ENCODE assay signal across 9 mouse cellular contexts in genomic region chr10:110455063-110455837, GRCm38 (mm10). TPM values are rescaled to one million over a fixed set of nuclear protein-coding genes. Genes with fewer than 3 reads are reported as not detected.
DNase-seq lines count a peak whose midpoint lies in the region; ATAC-seq and TF ChIP-seq lines count a peak whose summit lies in the region.
"Had no signal": no experiment of that assay in that cellular context is flagged by ENCODE, and none has a peak within 500 bp of the region (broad histone marks: within the 10 kb centered on the region; RNA-seq: fewer than 3 reads in every experiment).

No protein-coding gene starts in this region.

- TF ChIP-seq CTCF in kidney, adult 2 months (conservative IDR thresholded peaks at IDR 0.05; ENCODE audit: insufficient read depth, insufficient read length, low read depth, low read length) = no peak

- no peak for DNase-seq in kidney, adult 2 months
- no peak for DNase-seq in kidney, postnatal 14 days
- DNase-seq in cerebellum, postnatal 25 days = peak; percentile 74 to 79
- peak; percentile 53 to 54 for DNase-seq in layer of hippocampus, postnatal 36 days
- DNase-seq in mesoderm, embryonic 11.5 days (ENCODE audit: low read depth, low spot score) = peak; percentile 22
- no peak for DNase-seq in adipocyte (ENCODE audit: low spot score)

- H3K9ac ChIP-seq in stomach, embryonic 15.5 days = peak overlapping the region; percentile 27; the same call in 1 of the 2 replicates

- H3K9me3 ChIP-seq in stomach, embryonic 15.5 days = no peaks in the 10 kb centered on the region

- H3K27ac ChIP-seq in kidney, adult 2 months (ENCODE audit: insufficient read depth, low read depth, low read length) = no peak overlapping the region
- H3K27ac ChIP-seq in stomach, embryonic 15.5 days = no peak overlapping the region

- TF ChIP-seq POLR2A in kidney, adult 2 months (IDR thresholded peaks at IDR 0.05; ENCODE audit: low read depth, low read length) = no peak

- peak overlapping the region; percentile 57 for H3K4me3 ChIP-seq in kidney, adult 2 months (ENCODE audit: insufficient read depth, low read depth, low read length)
- peak overlapping the region; percentile 56 for H3K4me3 ChIP-seq in stomach, embryonic 15.5 days (replicated peaks)

- H3K36me3 ChIP-seq in kidney, adult 2 months (ENCODE audit: control insufficient read depth, insufficient read depth, low read length) = no peaks in the 10 kb centered on the region
- no peaks in the 10 kb centered on the region for H3K36me3 ChIP-seq in stomach, embryonic 15.5 days

- ATAC-seq in granulocyte monocyte progenitor cell, adult 5-6 weeks (replicated peaks; ENCODE audit: poor library complexity, severe bottlenecking) = peak; percentile 41; the same call in 1 of the 2 replicates
- ATAC-seq in stomach, embryonic 15.5 days (ENCODE audit: insufficient read depth, low FRiP score, low read depth) = no peak

- WGBS in kidney, adult 2 months = 3% methylated on average over 45 of the region's 45 CpGs
- under 1% methylated on average over 43 of the region's 45 CpGs for WGBS in stomach, embryonic 15.5 days

- 0 out of 2 replicates have a peak, but pooled peaks cover 2% of the 10 kb centered on the region for H3K27me3 ChIP-seq in kidney, adult 2 months (replicated peaks; ENCODE audit: control insufficient read depth, insufficient read depth, low read length)
- 0 out of 2 replicates have a peak, but pooled peaks cover 5% of the 10 kb centered on the region for H3K27me3 ChIP-seq in stomach, embryonic 15.5 days (replicated peaks)

- H3K4me2 ChIP-seq in stomach, embryonic 15.5 days = peak overlapping the region; percentile 92

- no peaks in the 10 kb centered on the region for H3K4me1 ChIP-seq in kidney, adult 2 months (ENCODE audit: control insufficient read depth, insufficient read depth, low read length)
- H3K4me1 ChIP-seq in stomach, embryonic 15.5 days = no peaks in the 10 kb centered on the region; the same call in 1 of the 2 replicates

RNA-seq across cellular contexts. Expression of gene Nav3, which starts 0.8 kb away (rescaled TPM):
- 1.8 and 2.8 TPM in 2 replicates for polyA plus RNA-seq in kidney, adult 2 months (2012; rRNA removed)
- total RNA-seq in granulocyte monocyte progenitor cell, adult 5-6 weeks (2014; fragmentation: Nextera tagmentation) = not detected in 2 replicates
- not detected in 2 replicates for total RNA-seq in granulocyte monocyte progenitor cell, adult 5-6 weeks (2017)
- 10 to 100 TPM; 78.4 to 96.7 TPM for total RNA-seq in layer of hippocampus, postnatal 36 days (2021)
- 2.1 and 2.3 TPM in 2 replicates for polyA plus RNA-seq in stomach, embryonic 15.5 days (2015; fragmentation: Nextera tagmentation; extraction: Ambion mirVana)
- total RNA-seq: MEL had no signal

Comparison
In these comparisons a context has a peak if more than half of its experiments do, and no peak if none do; other contexts are left out.
1. DNase-seq: peak in cerebellum, postnatal 25 days (2 of 2), layer of hippocampus, postnatal 36 days (2 of 2) and mesoderm, embryonic 11.5 days (single experiment); none in kidney, adult 2 months (single experiment), kidney, postnatal 14 days (single experiment) and adipocyte (single experiment).
2. RNA of gene Nav3, which starts 0.8 kb away (total RNA-seq): 78.4 to 96.7 TPM in layer of hippocampus, postnatal 36 days; not detected in granulocyte monocyte progenitor cell, adult 5-6 weeks; every median in the first group is over 10 times any median in the second.